Mouse (Mus musculus) neural tube, embryonic 13.5 days (tissue): ENCODE measurements at regions not wholly inside any gene's neighbourhood (a gene's known extent, or its start where the extent isn't known, plus 50 kb on each side); places are given as distances from the start of the nearest gene placed in this dataset.

Experiments
- ATAC-seq: fragments of 200-750 bp; cut with Nextera tagmentation; 2 replicates; pipeline ENCODE4 v1.8.0; 2017; ENCODE audit warnings: low read depth, mild to moderate bottlenecking, moderate TSS enrichment, moderate library complexity
- H3K27ac ChIP-seq: fragments of 300-500 bp; sonication (generic); replicated peaks from 2 replicates; pipeline ENCODE4 v1.5.1; 2015; ENCODE audit warnings: moderate library complexity, mild to moderate bottlenecking, inconsistent platforms
- H3K27me3 ChIP-seq: fragments of 300-500 bp; sonication (generic); 2 replicates; pipeline ENCODE4 v1.6.1; 2015; ENCODE audit warnings: mild to moderate bottlenecking, inconsistent platforms
- H3K36me3 ChIP-seq: fragments of 300-500 bp; sonication (generic); 2 replicates; pipeline ENCODE4 v1.6.1; 2015; ENCODE audit warnings: mild to moderate bottlenecking, inconsistent platforms
- H3K4me1 ChIP-seq: fragments of 300-500 bp; sonication (generic); replicated peaks from 2 replicates; pipeline ENCODE4 v1.6.1; 2015; ENCODE audit warnings: inconsistent platforms
- H3K4me2 ChIP-seq: fragments of 300-500 bp; sonication (generic); 2 replicates; pipeline ENCODE4 v1.6.1; 2015; ENCODE audit warnings: inconsistent platforms, mild to moderate bottlenecking, moderate library complexity
- H3K4me3 ChIP-seq: fragments of 300-500 bp; sonication (generic); 2 replicates; pipeline ENCODE4 v1.5.1; 2015; ENCODE audit warnings: mild to moderate bottlenecking, inconsistent platforms
- H3K9ac ChIP-seq: fragments of 300-500 bp; sonication (generic); 2 replicates; pipeline ENCODE4 v1.6.1; 2015; ENCODE audit warnings: moderate library complexity, mild to moderate bottlenecking, inconsistent platforms
- H3K9me3 ChIP-seq: fragments of 300-500 bp; sonication (generic); 2 replicates; pipeline ENCODE4 v1.6.1; 2016; ENCODE audit warnings: inconsistent platforms
- WGBS: fragments of 180-500 bp; shearing (Covaris S2); methylation state at CpG from one replicate; pipeline ENCODE4 v1.1.7; 2015; 5-methylcytosine and 5-hydroxymethylcytosine counted together

- 94% methylated on average over 2 of the region's 2 CpGs for WGBS
- ATAC-seq: no peak
- Histone ChIP-seq H3K9ac (no peak overlapping the region), H3K4me3 (no peak overlapping the region), H3K4me2 (no peak overlapping the region), H3K27ac (no peak overlapping the region), H3K4me1 (no peaks in the 10 kb centered on the region; the same call in 1 of the 2 replicates), H3K36me3 (no peaks in the 10 kb centered on the region), H3K9me3 (no peaks in the 10 kb centered on the region), H3K27me3 (no peaks in the 10 kb centered on the region)
Measured at GRCm38 (mm10) chr2:107964841-107965240, 674.4 kb downstream of the Kcna4 start.

- Histone ChIP-seq H3K9me3 (no peaks in the 10 kb centered on the region), H3K36me3 (no peaks in the 10 kb centered on the region), H3K4me3 (no peak overlapping the region), H3K27ac (no peak overlapping the region), H3K27me3 (no peaks in the 10 kb centered on the region), H3K4me1 (no peaks in the 10 kb centered on the region; the same call in 1 of the 2 replicates), H3K4me2 (no peak overlapping the region), H3K9ac (no peak overlapping the region)
- 57% methylated on average over 7 of the region's 7 CpGs for WGBS
- 0 out of 2 replicates have a peak, but pooled peaks have one; percentile 50 for ATAC-seq
Measured at GRCm38 (mm10) chr2:107965336-107966306, 675.2 kb downstream of the Kcna4 start.

- ATAC-seq: no peak
- WGBS: 43% methylated on average over 2 of the region's 2 CpGs
- H3K27me3 ChIP-seq: no peaks in the 10 kb centered on the region
Measured at GRCm38 (mm10) chr2:107968526-107968925, 678.1 kb downstream of the Kcna4 start.

DNA sequence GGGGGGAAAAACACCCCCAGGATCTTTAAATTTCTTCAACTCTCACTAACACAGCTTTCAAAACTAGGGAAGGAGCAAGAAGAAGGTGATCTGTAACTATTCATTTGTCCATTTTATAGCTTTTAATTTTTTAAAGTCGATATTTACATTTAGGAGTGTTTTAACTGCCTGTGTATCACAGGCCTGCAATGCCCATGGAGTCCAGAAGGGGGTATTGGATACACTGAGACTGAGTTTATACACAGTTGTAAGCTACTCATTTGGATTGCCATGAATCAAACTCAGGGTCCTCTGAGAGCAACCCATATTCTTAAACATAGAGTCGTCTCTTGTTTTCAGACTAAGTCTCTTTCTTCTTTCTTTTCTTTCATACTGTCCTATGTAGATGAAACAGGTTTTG lies 679.1 kb downstream of the Kcna4 start:
- Histone ChIP-seq H3K4me3 (no peak overlapping the region), H3K36me3 (no peaks in the 10 kb centered on the region), H3K4me2 (no peak overlapping the region), H3K27me3 (no peaks in the 10 kb centered on the region), H3K4me1 (no peaks in the 10 kb centered on the region; the same call in 1 of the 2 replicates), H3K27ac (no peak overlapping the region), H3K9me3 (no peaks in the 10 kb centered on the region), H3K9ac (no peak overlapping the region)
- no peak for ATAC-seq
- WGBS: 83% methylated on average over 2 of the region's 2 CpGs

More at GRCm38 (mm10) chr2:107968526-107968925, 678.1 kb downstream of the Kcna4 start:
- Histone ChIP-seq H3K9me3 (no peaks in the 10 kb centered on the region), H3K4me2 (no peak overlapping the region), H3K36me3 (no peaks in the 10 kb centered on the region), H3K4me3 (no peak overlapping the region), H3K4me1 (no peaks in the 10 kb centered on the region; the same call in 1 of the 2 replicates), H3K27ac (no peak overlapping the region), H3K9ac (no peak overlapping the region)

GRCm38 (mm10) chr2:107973528-107973927 lies 683.1 kb downstream of the Kcna4 start:
- H3K9ac ChIP-seq: no peak overlapping the region

GRCm38 (mm10) chr2:107994831-107995230 lies 704.4 kb downstream of the Kcna4 start:
- Histone ChIP-seq H3K4me2 (no peak overlapping the region), H3K27ac (no peak overlapping the region), H3K4me1 (no peaks in the 10 kb centered on the region), H3K4me3 (no peak overlapping the region), H3K9ac (no peak overlapping the region), H3K36me3 (no peaks in the 10 kb centered on the region), H3K27me3 (no peaks in the 10 kb centered on the region), H3K9me3 (no peaks in the 10 kb centered on the region)
- 74% methylated on average over 6 of the region's 6 CpGs for WGBS
- no peak for ATAC-seq

More at GRCm38 (mm10) chr2:107973528-107973927, 683.1 kb downstream of the Kcna4 start:
- Histone ChIP-seq H3K36me3 (no peaks in the 10 kb centered on the region), H3K4me1 (no peaks in the 10 kb centered on the region), H3K27me3 (no peaks in the 10 kb centered on the region), H3K4me3 (no peak overlapping the region), H3K9me3 (no peaks in the 10 kb centered on the region), H3K4me2 (no peak overlapping the region), H3K27ac (no peak overlapping the region)
- no peak for ATAC-seq
- WGBS: 69% methylated on average over 4 of the region's 4 CpGs

DNA sequence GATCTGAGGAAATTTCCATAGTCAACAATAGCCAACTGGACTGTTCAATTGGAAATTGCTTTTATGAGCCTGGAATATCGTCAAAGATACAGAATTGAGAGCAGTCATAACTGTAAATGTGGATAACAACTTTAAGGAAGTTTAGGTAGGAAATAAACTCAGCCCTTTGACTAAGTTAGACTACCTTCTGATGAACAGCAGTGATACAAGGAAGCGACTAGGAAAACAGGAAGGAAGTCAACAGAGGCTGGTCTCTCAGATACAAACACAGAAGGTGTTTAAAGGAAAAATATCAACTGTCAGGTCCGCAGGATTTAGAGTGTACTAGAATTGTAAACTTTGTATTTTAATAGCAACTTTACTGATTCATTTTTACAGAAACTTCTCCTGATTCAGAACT lies 721.1 kb downstream of the Kcna4 start:
- WGBS: 87% methylated on average over 3 of the region's 3 CpGs
- no peak overlapping the region for H3K4me2 ChIP-seq

GRCm38 (mm10) chr2:108023206-108023605 lies 732.8 kb downstream of the Kcna4 start:
- no peak for ATAC-seq
- no peak overlapping the region for H3K9ac ChIP-seq
- H3K9me3 ChIP-seq: no peaks in the 10 kb centered on the region
- no peaks in the 10 kb centered on the region for H3K4me1 ChIP-seq
- H3K36me3 ChIP-seq: no peaks in the 10 kb centered on the region
- WGBS: 63% methylated on average over 3 of the region's 3 CpGs
- H3K27ac ChIP-seq: no peak overlapping the region
- no peak overlapping the region for H3K4me2 ChIP-seq
- no peak overlapping the region for H3K4me3 ChIP-seq
- H3K27me3 ChIP-seq: no peaks in the 10 kb centered on the region

More for the DNA sequence above, 721.1 kb downstream of the Kcna4 start:
- H3K9ac ChIP-seq: no peak overlapping the region
- H3K27ac ChIP-seq: no peak overlapping the region
- H3K36me3 ChIP-seq: no peaks in the 10 kb centered on the region
- H3K27me3 ChIP-seq: no peaks in the 10 kb centered on the region
- H3K4me3 ChIP-seq: no peak overlapping the region
- H3K9me3 ChIP-seq: no peaks in the 10 kb centered on the region
- no peak for ATAC-seq
- H3K4me1 ChIP-seq: no peaks in the 10 kb centered on the region

DNA sequence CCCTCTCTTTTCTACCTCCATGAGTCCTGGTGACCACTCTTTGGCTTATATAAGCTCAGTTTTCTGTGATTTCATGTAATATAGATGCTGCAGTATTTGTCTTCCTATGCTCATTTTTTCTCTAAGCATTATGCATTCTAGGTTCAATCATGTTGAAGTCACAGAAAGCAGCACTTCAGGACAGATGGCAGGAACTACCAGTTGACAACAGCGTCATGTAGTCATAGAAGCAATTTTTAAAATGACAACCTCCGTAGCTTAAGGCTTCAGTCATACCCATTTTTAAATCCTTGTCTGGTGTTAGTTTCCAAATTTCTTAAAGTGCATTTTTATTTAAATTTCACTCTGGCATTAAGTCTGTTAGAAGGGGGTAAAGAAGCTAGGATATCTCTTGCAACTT lies 740.2 kb downstream of the Kcna4 start:
- Histone ChIP-seq H3K9me3 (no peaks in the 10 kb centered on the region), H3K4me3 (no peak overlapping the region), H3K27ac (no peak overlapping the region), H3K36me3 (no peaks in the 10 kb centered on the region), H3K4me1 (peaks cover 8% of the 10 kb centered on the region; the same call in 1 of the 2 replicates), H3K27me3 (no peaks in the 10 kb centered on the region), H3K9ac (no peak overlapping the region), H3K4me2 (no peak overlapping the region)
- WGBS: 96% methylated on average over 2 of the region's 2 CpGs
- ATAC-seq: no peak

- peaks cover 8% of the 10 kb centered on the region; the same call in 1 of the 2 replicates for H3K4me1 ChIP-seq
- H3K9me3 ChIP-seq: no peaks in the 10 kb centered on the region
- H3K36me3 ChIP-seq: no peaks in the 10 kb centered on the region
- no peak overlapping the region for H3K9ac ChIP-seq
- 80% methylated on average over 3 of the region's 3 CpGs for WGBS
- H3K27ac ChIP-seq: no peak overlapping the region
- H3K4me3 ChIP-seq: no peak overlapping the region
- no peak overlapping the region for H3K4me2 ChIP-seq
- H3K27me3 ChIP-seq: no peaks in the 10 kb centered on the region
- no peak for ATAC-seq
Measured at GRCm38 (mm10) chr2:108032301-108033013, 742.0 kb downstream of the Kcna4 start.

DNA sequence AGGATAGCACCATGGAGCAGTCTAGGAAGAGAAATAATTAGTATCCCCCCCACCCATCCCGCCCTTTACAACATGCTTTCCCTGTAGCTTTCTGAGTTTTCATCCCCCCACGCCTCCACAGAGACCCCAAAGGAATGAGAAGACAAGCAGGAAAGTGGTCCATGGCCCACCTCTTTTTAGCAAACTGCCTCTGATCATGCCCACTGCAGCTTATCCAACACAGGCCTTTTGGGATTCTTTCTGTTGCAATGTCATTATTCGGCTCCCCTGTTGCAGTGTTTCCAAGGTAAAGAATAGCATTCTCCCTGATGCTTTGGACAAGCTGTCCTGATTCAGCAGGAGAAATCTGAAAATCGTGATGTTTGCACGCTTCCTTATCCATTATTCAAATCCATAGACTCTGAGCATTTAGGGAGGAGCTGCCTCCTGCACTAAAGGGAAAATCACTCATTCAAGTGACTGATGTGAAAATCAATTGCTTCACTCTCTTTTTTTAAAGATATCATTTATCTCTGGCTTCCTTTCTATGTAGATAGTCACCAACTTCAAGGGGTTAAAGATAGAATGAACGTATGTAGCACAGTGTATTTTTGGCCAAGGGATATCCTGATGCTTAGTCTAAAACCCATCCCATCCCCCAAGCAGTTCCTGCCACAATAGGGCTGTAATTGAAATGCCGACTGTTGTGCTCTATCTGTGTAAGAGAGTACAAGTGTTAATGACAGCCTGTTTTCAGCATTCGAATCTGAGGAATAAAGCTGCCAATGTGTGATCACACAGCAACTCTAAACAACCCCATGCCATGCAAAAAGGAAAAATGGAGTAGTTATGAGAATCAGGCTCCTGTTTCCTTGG lies 743.1 kb downstream of the Kcna4 start:
- no peak overlapping the region for H3K4me2 ChIP-seq
- no peak overlapping the region for H3K9ac ChIP-seq
- peaks cover 8% of the 10 kb centered on the region; the same call in 1 of the 2 replicates for H3K4me1 ChIP-seq
- no peak for ATAC-seq
- H3K9me3 ChIP-seq: no peaks in the 10 kb centered on the region
- no peak overlapping the region for H3K4me3 ChIP-seq
- H3K27ac ChIP-seq: no peak overlapping the region
- no peaks in the 10 kb centered on the region for H3K36me3 ChIP-seq
- no peaks in the 10 kb centered on the region for H3K27me3 ChIP-seq
- WGBS: 49% methylated on average over 8 of the region's 8 CpGs
